Mouse (Mus musculus): ENCODE data around the gene Btbd11. TPM values are rescaled to one million over a fixed set of nuclear protein-coding genes. Genes with fewer than 3 reads are reported as not detected.

Btbd11 gene
- polyA plus RNA-seq, 1 experiment from 2014 or later = 5.5 TPM

- no peaks in the 10 kb centered on the region for H3K36me3 ChIP-seq (replicated peaks)
- H3K27me3 ChIP-seq (replicated peaks; ENCODE audit: low read depth, poor library complexity, severe bottlenecking) = no peaks in the 10 kb centered on the region
- no peak overlapping the region for H3K27ac ChIP-seq (replicated peaks)
- DNase-seq (ENCODE audit: low spot score) = no peak
- no peak overlapping the region for H3K4me3 ChIP-seq
- H3K9me3 ChIP-seq = no peaks in the 10 kb centered on the region
- peaks cover 19% of the 10 kb centered on the region for H3K4me1 ChIP-seq
- 56% methylated on average over 5 of the region's 5 CpGs for whole genome bisulfite sequencing
Measured at GRCm38 (mm10) chr10:85544991-85545390, 158.4 kb downstream of the Btbd11 start.

GRCm38 (mm10) chr10:85555193-85555592 is 168.6 kb downstream of the Btbd11 start:
- H3K27ac ChIP-seq (replicated peaks) = no peak overlapping the region
- no peak for DNase-seq (ENCODE audit: low spot score)
- 64% methylated on average over 8 of the region's 8 CpGs for WGBS
- H3K36me3 ChIP-seq (replicated peaks) = no peaks in the 10 kb centered on the region
- no peaks in the 10 kb centered on the region for H3K9me3 ChIP-seq
- H3K4me3 ChIP-seq = no peak overlapping the region
- no peaks in the 10 kb centered on the region for H3K27me3 ChIP-seq (replicated peaks; ENCODE audit: low read depth, poor library complexity, severe bottlenecking)
- H3K4me1 ChIP-seq = no peaks in the 10 kb centered on the region

- 88% methylated on average over 14 of the region's 14 CpGs for WGBS
- Histone ChIP-seq H3K4me3 (no peak overlapping the region), H3K36me3 (replicated peaks) (no peaks in the 10 kb centered on the region), H3K27ac (replicated peaks) (no peak overlapping the region), H3K9me3 (no peaks in the 10 kb centered on the region), H3K27me3 (replicated peaks; ENCODE audit: low read depth, poor library complexity, severe bottlenecking) (no peaks in the 10 kb centered on the region), H3K4me1 (0 out of 2 replicates have a peak, but pooled peaks cover 5% of the 10 kb centered on the region)
- no peak for DNase-seq (ENCODE audit: low spot score)
Measured at GRCm38 (mm10) chr10:85561418-85561817, 174.8 kb downstream of the Btbd11 start.

GRCm38 (mm10) chr10:85571456-85571855 is 184.8 kb downstream of the Btbd11 start:
- Histone ChIP-seq H3K36me3 (replicated peaks) (no peaks in the 10 kb centered on the region), H3K27me3 (replicated peaks; ENCODE audit: low read depth, poor library complexity, severe bottlenecking) (no peaks in the 10 kb centered on the region), H3K4me1 (peaks cover 7% of the 10 kb centered on the region; the same call in 1 of the 2 replicates), H3K27ac (replicated peaks) (no peak overlapping the region), H3K9me3 (no peaks in the 10 kb centered on the region), H3K4me3 (no peak overlapping the region)
- DNase-seq (ENCODE audit: low spot score) = no peak
- 92% methylated on average over 5 of the region's 5 CpGs for WGBS

- peaks cover 9% of the 10 kb centered on the region; the same call in 1 of the 2 replicates for H3K4me1 ChIP-seq
- no peaks in the 10 kb centered on the region for H3K27me3 ChIP-seq (replicated peaks; ENCODE audit: low read depth, poor library complexity, severe bottlenecking)
- WGBS = 89% methylated on average over 7 of the region's 7 CpGs
- no peak overlapping the region for H3K4me3 ChIP-seq
- DNase-seq (ENCODE audit: low spot score) = no peak
- no peak overlapping the region for H3K27ac ChIP-seq (replicated peaks)
- no peaks in the 10 kb centered on the region for H3K36me3 ChIP-seq (replicated peaks)
- H3K9me3 ChIP-seq = no peaks in the 10 kb centered on the region
Measured at GRCm38 (mm10) chr10:85572571-85572970, 186.0 kb downstream of the Btbd11 start.

- WGBS = 89% methylated on average over 6 of the region's 6 CpGs
Measured at GRCm38 (mm10) chr10:85577891-85578420, 191.3 kb downstream of the Btbd11 start.

GRCm38 (mm10) chr10:85578571-85579465 is 192.2 kb downstream of the Btbd11 start:
- no peaks in the 10 kb centered on the region for H3K9me3 ChIP-seq
- peaks cover 30% of the 10 kb centered on the region for H3K4me1 ChIP-seq
- H3K36me3 ChIP-seq (replicated peaks) = no peaks in the 10 kb centered on the region
- no peak overlapping the region for H3K4me3 ChIP-seq
- H3K27me3 ChIP-seq (replicated peaks; ENCODE audit: low read depth, poor library complexity, severe bottlenecking) = no peaks in the 10 kb centered on the region
- DNase-seq (ENCODE audit: low spot score) = peak; percentile 55
- WGBS = 53% methylated on average over 13 of the region's 13 CpGs
- H3K27ac ChIP-seq (replicated peaks) = peak overlapping the region; percentile 59

More at GRCm38 (mm10) chr10:85577891-85578420, 191.3 kb downstream of the Btbd11 start:
- Histone ChIP-seq H3K4me1 (peaks cover 30% of the 10 kb centered on the region), H3K9me3 (no peaks in the 10 kb centered on the region), H3K27me3 (replicated peaks; ENCODE audit: low read depth, poor library complexity, severe bottlenecking) (no peaks in the 10 kb centered on the region), H3K36me3 (replicated peaks) (no peaks in the 10 kb centered on the region), H3K4me3 (no peak overlapping the region), H3K27ac (replicated peaks) (peak overlapping the region; percentile 35)
- peak; percentile 12 for DNase-seq (ENCODE audit: low spot score)

- DNase-seq (ENCODE audit: low spot score) = no peak
- no peaks in the 10 kb centered on the region for H3K36me3 ChIP-seq (replicated peaks)
- WGBS = 88% methylated on average over 3 of the region's 3 CpGs
- H3K9me3 ChIP-seq = no peaks in the 10 kb centered on the region
- H3K27me3 ChIP-seq (replicated peaks; ENCODE audit: low read depth, poor library complexity, severe bottlenecking) = no peaks in the 10 kb centered on the region; the same call in 1 of the 2 replicates
- H3K4me1 ChIP-seq = peaks cover 7% of the 10 kb centered on the region; the same call in 1 of the 2 replicates
- no peak overlapping the region for H3K4me3 ChIP-seq
- no peak overlapping the region for H3K27ac ChIP-seq (replicated peaks)
Measured at GRCm38 (mm10) chr10:85587758-85588157, 201.1 kb downstream of the Btbd11 start.

GRCm38 (mm10) chr10:85590043-85590442 is 203.4 kb downstream of the Btbd11 start:
- no peaks in the 10 kb centered on the region for H3K27me3 ChIP-seq (replicated peaks; ENCODE audit: low read depth, poor library complexity, severe bottlenecking)
- 96% methylated on average over 2 of the region's 2 CpGs for WGBS
- no peak overlapping the region for H3K4me3 ChIP-seq

GRCm38 (mm10) chr10:85591296-85591695 is 204.7 kb downstream of the Btbd11 start:
- H3K27ac ChIP-seq (replicated peaks) = no peak overlapping the region
- peaks cover 7% of the 10 kb centered on the region; the same call in 1 of the 2 replicates for H3K4me1 ChIP-seq
- H3K27me3 ChIP-seq (replicated peaks; ENCODE audit: low read depth, poor library complexity, severe bottlenecking) = no peaks in the 10 kb centered on the region
- no peaks in the 10 kb centered on the region for H3K9me3 ChIP-seq
- no peaks in the 10 kb centered on the region for H3K36me3 ChIP-seq (replicated peaks)
- 83% methylated on average over 2 of the region's 2 CpGs for WGBS
- H3K4me3 ChIP-seq = no peak overlapping the region
- no peak for DNase-seq (ENCODE audit: low spot score)

More at GRCm38 (mm10) chr10:85590043-85590442, 203.4 kb downstream of the Btbd11 start:
- H3K9me3 ChIP-seq = no peaks in the 10 kb centered on the region
- H3K4me1 ChIP-seq = peaks cover 7% of the 10 kb centered on the region; the same call in 1 of the 2 replicates
- H3K36me3 ChIP-seq (replicated peaks) = no peaks in the 10 kb centered on the region
- no peak for DNase-seq (ENCODE audit: low spot score)
- no peak overlapping the region for H3K27ac ChIP-seq (replicated peaks)

GRCm38 (mm10) chr10:85591986-85592385 is 205.4 kb downstream of the Btbd11 start:
- Histone ChIP-seq H3K36me3 (replicated peaks) (no peaks in the 10 kb centered on the region), H3K27ac (replicated peaks) (no peak overlapping the region), H3K4me3 (no peak overlapping the region), H3K9me3 (no peaks in the 10 kb centered on the region), H3K4me1 (peaks cover 7% of the 10 kb centered on the region; the same call in 1 of the 2 replicates), H3K27me3 (replicated peaks; ENCODE audit: low read depth, poor library complexity, severe bottlenecking) (no peaks in the 10 kb centered on the region)
- 47% methylated on average over 6 of the region's 6 CpGs for WGBS
- DNase-seq (ENCODE audit: low spot score) = peak; percentile 17

- H3K9me3 ChIP-seq = no peaks in the 10 kb centered on the region
- H3K4me3 ChIP-seq = no peak overlapping the region
- DNase-seq (ENCODE audit: low spot score) = no peak
- peaks cover 22% of the 10 kb centered on the region for H3K27me3 ChIP-seq (replicated peaks; ENCODE audit: low read depth, poor library complexity, severe bottlenecking)
- no peak overlapping the region for H3K27ac ChIP-seq (replicated peaks)
- WGBS = 91% methylated on average over 5 of the region's 5 CpGs
- H3K36me3 ChIP-seq (replicated peaks) = no peaks in the 10 kb centered on the region
- H3K4me1 ChIP-seq = peaks cover 21% of the 10 kb centered on the region
Measured at GRCm38 (mm10) chr10:85596301-85596700, 209.7 kb downstream of the Btbd11 start.

Data from embryonic facial prominence, embryonic 10.5 days (tissue).